Mouse (Mus musculus) liver, embryonic 16.5 days (tissue): ENCODE data around the gene Tmem174. TPM values are rescaled to one million over a fixed set of nuclear protein-coding genes. Genes with fewer than 3 reads are reported as not detected.

ENCODE experiments used
- ATAC-seq: fragments of 200-750 bp; cut with Nextera tagmentation; 2 replicates; pipeline ENCODE4 v1.8.0; 2017; ENCODE audit warnings: low read depth, mild to moderate bottlenecking, moderate number of reproducible peaks, moderate library complexity
- H3K27ac ChIP-seq: fragments of 300-500 bp; sonication (generic); 2 replicates; pipeline ENCODE4 v1.5.1; 2014; ENCODE audit warnings: mild to moderate bottlenecking, low read length
- H3K27me3 ChIP-seq: fragments of 300-500 bp; sonication (generic); 2 replicates; pipeline ENCODE4 v1.6.1; 2014; ENCODE audit warnings: low read depth, low read length, mixed read lengths; ENCODE audit not compliant: control insufficient read depth, insufficient read depth
- H3K36me3 ChIP-seq: fragments of 300-500 bp; sonication (generic); 2 replicates; pipeline ENCODE4 v1.6.1; 2014; ENCODE audit warnings: mild to moderate bottlenecking; ENCODE audit not compliant: control insufficient read depth, insufficient read depth
- H3K4me1 ChIP-seq: fragments of 300-500 bp; sonication (generic); 2 replicates; pipeline ENCODE4 v1.6.1; 2014; ENCODE audit warnings: low read depth, low read length, mixed read lengths; ENCODE audit not compliant: control insufficient read depth
- H3K4me2 ChIP-seq: fragments of 300-500 bp; sonication (generic); 2 replicates; pipeline ENCODE4 v1.6.1; 2014; ENCODE audit warnings: low read depth, low read length, mixed read lengths
- H3K4me3 ChIP-seq: fragments of 300-500 bp; sonication (generic); 2 replicates; pipeline ENCODE4 v1.5.1; 2014; ENCODE audit warnings: low read depth, mild to moderate bottlenecking, low read length
- H3K9ac ChIP-seq: fragments of 300-500 bp; sonication (generic); 2 replicates; pipeline ENCODE4 v1.6.1; 2014; ENCODE audit warnings: low read depth, low read length
- H3K9me3 ChIP-seq: fragments of 300-500 bp; sonication (generic); replicated peaks from 2 replicates; pipeline ENCODE4 v1.6.1; 2016; ENCODE audit warnings: low read length; ENCODE audit not compliant: control insufficient read depth
- WGBS: fragments of 180-500 bp; shearing (Covaris S2); extraction: QIAGEN DNeasy Blood & Tissue Kit; methylation state at CpG from one replicate; pipeline ENCODE4 v1.1.7; 2014; ENCODE audit not compliant: insufficient replicate concordance; 5-methylcytosine and 5-hydroxymethylcytosine counted together
- polyA plus RNA-seq: library from polyadenylated mRNA; unstranded; fragments of >200 nt; fragmentation: Nextera tagmentation; extraction: Ambion mirVana; gene quantifications from 2 replicates; pipeline ENCODE4 v1.2.1, GENCODE M21; 2015

Gene Tmem174
- polyA plus RNA-seq, 1 experiment from 2014 or later = not detected

DNA sequence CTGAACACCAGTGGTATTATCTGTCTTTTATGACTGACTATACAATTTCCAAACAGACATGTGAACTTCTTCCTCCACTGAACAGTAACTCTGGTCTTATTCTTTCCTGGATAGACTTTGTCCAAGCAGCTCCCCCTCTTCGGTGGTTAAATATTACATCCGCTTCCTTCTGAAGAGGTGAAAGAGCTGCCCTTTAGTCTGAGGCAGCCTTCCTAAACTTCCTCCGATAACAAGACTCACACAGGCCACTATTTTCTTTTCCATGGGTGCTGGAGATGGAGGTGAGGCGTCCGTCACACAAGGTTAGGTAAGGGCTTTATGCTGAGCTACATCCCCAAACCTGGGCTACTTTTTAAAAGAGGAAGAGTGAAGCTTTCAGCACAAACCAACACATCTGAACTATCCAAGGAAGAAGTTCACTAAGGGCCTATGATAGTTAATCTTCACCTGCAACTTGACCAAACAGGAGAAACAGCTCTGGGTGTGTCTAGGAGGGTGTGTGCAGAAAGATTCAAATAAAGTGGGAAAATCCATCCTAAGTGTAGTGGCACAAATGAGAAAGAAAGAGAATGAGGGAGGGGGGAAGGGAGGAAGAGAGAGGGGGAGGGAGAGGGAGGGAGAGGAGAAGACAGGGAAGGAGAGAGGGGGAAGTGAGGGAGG lies 1.4 kb upstream of the Tmem174 start:
- ATAC-seq = no peak
- Histone ChIP-seq H3K27ac (no peak overlapping the region), H3K4me2 (no peak overlapping the region), H3K36me3 (no peaks in the 10 kb centered on the region), H3K9me3 (no peaks in the 10 kb centered on the region), H3K27me3 (no peaks in the 10 kb centered on the region; the same call in 1 of the 2 replicates), H3K4me3 (no peak overlapping the region), H3K9ac (no peak overlapping the region), H3K4me1 (no peaks in the 10 kb centered on the region)
- WGBS = 62% methylated on average over 5 of the region's 5 CpGs

GRCm38 (mm10) chr13:98636571-98636970 lies 639 bp downstream of the Tmem174 start:
- Histone ChIP-seq H3K27ac (no peak overlapping the region), H3K9me3 (no peaks in the 10 kb centered on the region), H3K27me3 (no peaks in the 10 kb centered on the region; the same call in 1 of the 2 replicates), H3K36me3 (no peaks in the 10 kb centered on the region), H3K4me2 (no peak overlapping the region), H3K4me3 (no peak overlapping the region), H3K9ac (no peak overlapping the region), H3K4me1 (no peaks in the 10 kb centered on the region)
- ATAC-seq = no peak
- WGBS = 58% methylated on average over 18 of the region's 18 CpGs

DNA sequence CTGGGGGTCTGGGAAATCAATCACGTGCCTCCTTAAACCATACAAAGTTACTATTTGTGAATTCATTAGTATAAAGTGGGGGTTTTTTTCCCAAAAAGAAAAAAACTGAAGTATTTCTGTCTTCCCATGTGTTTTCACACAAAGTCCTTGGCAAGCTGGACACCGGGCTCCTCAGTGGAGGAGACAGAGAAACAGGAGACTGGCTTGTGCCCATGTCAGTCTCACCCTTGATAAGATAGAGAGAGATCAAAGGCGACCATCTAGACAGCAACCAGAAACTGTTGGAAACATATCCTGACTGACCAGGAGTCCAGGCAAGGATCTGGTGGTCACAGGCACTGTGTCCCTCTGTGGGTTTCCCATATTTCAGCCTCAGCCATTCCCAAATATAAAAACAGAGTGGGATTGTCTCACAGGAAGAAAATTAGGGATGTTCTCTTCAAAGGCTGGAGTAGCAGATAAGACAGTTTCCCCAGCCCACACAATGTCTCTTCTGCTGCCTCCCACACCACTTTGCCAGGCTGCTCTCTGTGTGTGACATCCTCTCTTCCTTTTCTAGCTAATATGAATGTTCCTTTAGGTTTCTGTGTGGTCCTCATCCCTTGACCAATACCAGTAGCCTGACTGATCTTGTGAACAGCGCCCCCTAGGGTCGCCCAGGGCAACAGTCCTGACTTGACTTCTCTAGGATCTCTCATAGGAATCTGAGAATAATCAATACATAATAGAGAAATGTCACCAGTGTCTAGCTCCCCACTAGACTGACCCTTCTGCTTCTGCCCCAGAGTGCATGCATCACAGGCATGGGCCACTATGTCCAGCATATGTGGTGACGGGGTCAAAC lies 3.3 kb downstream of the Tmem174 start:
- Histone ChIP-seq H3K9ac (no peak overlapping the region), H3K9me3 (no peaks in the 10 kb centered on the region), H3K27ac (no peak overlapping the region), H3K4me2 (no peak overlapping the region), H3K27me3 (no peaks in the 10 kb centered on the region; the same call in 1 of the 2 replicates), H3K36me3 (no peaks in the 10 kb centered on the region), H3K4me1 (no peaks in the 10 kb centered on the region), H3K4me3 (no peak overlapping the region)
- WGBS = 41% methylated on average over 6 of the region's 6 CpGs
- ATAC-seq = no peak

DNA sequence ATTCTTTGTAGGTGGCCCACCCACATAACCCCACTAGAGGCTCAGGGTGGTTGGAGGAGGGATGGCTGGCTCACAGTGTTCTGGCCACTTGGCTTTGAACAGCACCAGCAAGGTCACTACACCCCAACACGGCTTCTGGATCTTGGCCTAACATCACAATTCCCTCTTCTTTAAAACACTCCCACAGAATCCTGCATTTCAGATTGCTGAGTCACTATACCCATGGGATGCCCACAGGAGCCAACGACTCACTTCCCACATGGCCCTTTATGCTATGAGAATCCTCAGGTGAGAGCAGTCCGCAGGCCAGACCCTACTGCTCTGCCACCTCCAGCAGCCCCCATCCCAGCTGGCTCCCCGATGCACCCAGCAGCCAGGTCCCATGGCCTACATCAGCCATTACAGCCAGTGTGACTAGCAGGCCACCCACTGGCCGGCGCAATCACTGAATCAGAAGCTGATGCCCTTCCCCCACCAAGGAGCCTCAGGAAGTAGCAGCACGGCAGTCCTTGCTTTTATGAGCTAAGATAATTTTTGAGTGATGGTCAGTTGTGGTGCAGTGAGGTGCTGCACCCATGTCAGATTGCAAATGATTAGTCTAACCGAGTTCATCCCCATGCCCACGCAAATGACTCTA lies 4.8 kb downstream of the Tmem174 start:
- Histone ChIP-seq H3K27me3 (no peaks in the 10 kb centered on the region; the same call in 1 of the 2 replicates), H3K27ac (no peak overlapping the region), H3K36me3 (no peaks in the 10 kb centered on the region), H3K9me3 (no peaks in the 10 kb centered on the region), H3K4me3 (no peak overlapping the region), H3K9ac (no peak overlapping the region), H3K4me2 (no peak overlapping the region), H3K4me1 (no peaks in the 10 kb centered on the region)
- ATAC-seq = no peak
- WGBS = 67% methylated on average over 9 of the region's 9 CpGs

- Histone ChIP-seq H3K9me3 (no peaks in the 10 kb centered on the region), H3K4me3 (no peak overlapping the region), H3K36me3 (no peaks in the 10 kb centered on the region), H3K4me1 (no peaks in the 10 kb centered on the region), H3K4me2 (no peak overlapping the region), H3K27me3 (no peaks in the 10 kb centered on the region; the same call in 1 of the 2 replicates), H3K9ac (no peak overlapping the region), H3K27ac (no peak overlapping the region)
- WGBS = 55% methylated on average over 20 of the region's 20 CpGs
- no peak for ATAC-seq
Measured at GRCm38 (mm10) chr13:98631105-98631838, 5.9 kb downstream of the Tmem174 start.

DNA sequence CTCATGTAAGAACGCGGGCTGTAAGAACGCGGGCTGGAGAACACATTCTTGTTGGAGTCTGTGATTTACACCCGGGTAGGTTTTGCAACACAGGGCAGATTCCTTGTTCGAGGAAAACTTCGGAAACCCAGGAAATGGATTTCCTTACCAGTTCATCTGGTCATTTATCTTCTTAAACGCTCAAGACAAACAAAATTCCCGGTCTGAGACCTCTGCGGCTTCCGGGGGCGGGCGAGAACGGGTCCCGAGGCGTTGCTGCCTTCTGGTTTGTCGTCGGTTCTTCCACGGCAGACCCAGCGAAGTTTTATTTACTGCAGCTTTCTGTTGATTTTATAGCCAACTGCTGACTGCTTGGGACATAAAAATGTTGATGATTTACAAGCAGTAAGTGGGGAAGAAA lies 10.5 kb downstream of the Tmem174 start:
- 72% methylated on average over 20 of the region's 20 CpGs for WGBS

DNA sequence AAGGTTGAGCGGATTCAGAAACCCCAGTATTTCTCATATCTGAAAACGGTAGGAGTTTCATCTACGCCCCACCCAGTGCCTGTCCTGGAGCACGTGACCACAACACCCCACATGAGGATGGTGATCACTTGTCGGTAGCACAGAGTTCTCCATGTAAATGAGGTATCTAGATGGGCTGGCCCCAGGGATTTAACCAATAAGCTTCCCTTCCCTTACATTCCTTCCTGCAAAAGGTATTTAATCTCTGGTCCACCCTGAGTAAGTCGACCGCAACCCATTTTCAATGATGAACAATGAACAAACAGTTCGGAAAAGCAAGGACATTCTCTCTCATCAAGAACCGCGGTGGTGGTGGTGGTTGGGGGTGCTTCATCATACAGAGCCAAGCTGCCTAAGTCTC lies 12.7 kb downstream of the Tmem174 start:
- WGBS = 78% methylated on average over 10 of the region's 10 CpGs
- H3K36me3 ChIP-seq = no peaks in the 10 kb centered on the region
- H3K4me1 ChIP-seq = no peaks in the 10 kb centered on the region

More for the DNA sequence above, 10.5 kb downstream of the Tmem174 start:
- Histone ChIP-seq H3K4me1 (no peaks in the 10 kb centered on the region), H3K9me3 (no peaks in the 10 kb centered on the region), H3K4me2 (no peak overlapping the region), H3K36me3 (no peaks in the 10 kb centered on the region), H3K27me3 (no peaks in the 10 kb centered on the region), H3K4me3 (no peak overlapping the region), H3K27ac (no peak overlapping the region), H3K9ac (no peak overlapping the region)
- ATAC-seq = no peak

DNA sequence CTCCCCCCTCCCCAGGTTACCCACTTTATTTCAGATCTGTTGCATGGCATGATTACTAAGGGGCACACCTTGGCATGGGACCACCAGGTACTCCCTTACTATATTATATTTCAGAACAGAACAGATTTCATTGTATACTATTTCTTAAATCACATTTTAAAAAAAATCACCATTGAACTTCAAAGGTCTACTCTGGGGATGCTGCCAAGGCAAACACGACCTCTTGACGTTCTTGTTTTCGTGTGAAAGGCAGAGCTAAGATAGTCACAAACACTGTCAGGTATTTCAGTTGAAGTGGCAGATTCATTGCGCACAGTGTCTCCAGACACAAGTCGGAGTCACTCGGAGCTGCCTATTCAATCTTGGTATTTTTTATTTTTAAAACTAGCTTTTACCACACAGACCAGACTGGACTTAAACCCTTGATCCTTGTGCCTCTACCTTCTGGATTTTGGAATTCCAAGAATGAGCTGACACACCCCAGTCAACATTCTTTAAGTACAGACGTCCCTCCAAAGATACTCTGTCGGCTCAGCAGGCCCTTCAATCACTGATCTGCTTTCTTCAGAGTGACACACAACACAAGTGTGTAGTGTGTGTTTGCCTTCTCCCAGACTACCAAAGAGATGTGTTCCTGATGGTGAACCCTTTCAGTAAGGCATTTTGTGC lies 14.2 kb downstream of the Tmem174 start:
- H3K4me2 ChIP-seq = no peak overlapping the region
- no peak overlapping the region for H3K27ac ChIP-seq
- H3K4me1 ChIP-seq = no peaks in the 10 kb centered on the region
- H3K9me3 ChIP-seq = no peaks in the 10 kb centered on the region
- H3K4me3 ChIP-seq = no peak overlapping the region
- H3K9ac ChIP-seq = no peak overlapping the region
- H3K36me3 ChIP-seq = no peaks in the 10 kb centered on the region
- H3K27me3 ChIP-seq = no peaks in the 10 kb centered on the region
- WGBS = 50% methylated on average over 8 of the region's 8 CpGs
- no peak for ATAC-seq

More for the DNA sequence above, 12.7 kb downstream of the Tmem174 start:
- ATAC-seq = no peak
- Histone ChIP-seq H3K9ac (no peak overlapping the region), H3K4me3 (no peak overlapping the region), H3K27me3 (no peaks in the 10 kb centered on the region), H3K27ac (no peak overlapping the region), H3K9me3 (no peaks in the 10 kb centered on the region), H3K4me2 (no peak overlapping the region)
